Comparison of ENCODE assay signal across 7 mouse cellular contexts in the genomic region with DNA sequence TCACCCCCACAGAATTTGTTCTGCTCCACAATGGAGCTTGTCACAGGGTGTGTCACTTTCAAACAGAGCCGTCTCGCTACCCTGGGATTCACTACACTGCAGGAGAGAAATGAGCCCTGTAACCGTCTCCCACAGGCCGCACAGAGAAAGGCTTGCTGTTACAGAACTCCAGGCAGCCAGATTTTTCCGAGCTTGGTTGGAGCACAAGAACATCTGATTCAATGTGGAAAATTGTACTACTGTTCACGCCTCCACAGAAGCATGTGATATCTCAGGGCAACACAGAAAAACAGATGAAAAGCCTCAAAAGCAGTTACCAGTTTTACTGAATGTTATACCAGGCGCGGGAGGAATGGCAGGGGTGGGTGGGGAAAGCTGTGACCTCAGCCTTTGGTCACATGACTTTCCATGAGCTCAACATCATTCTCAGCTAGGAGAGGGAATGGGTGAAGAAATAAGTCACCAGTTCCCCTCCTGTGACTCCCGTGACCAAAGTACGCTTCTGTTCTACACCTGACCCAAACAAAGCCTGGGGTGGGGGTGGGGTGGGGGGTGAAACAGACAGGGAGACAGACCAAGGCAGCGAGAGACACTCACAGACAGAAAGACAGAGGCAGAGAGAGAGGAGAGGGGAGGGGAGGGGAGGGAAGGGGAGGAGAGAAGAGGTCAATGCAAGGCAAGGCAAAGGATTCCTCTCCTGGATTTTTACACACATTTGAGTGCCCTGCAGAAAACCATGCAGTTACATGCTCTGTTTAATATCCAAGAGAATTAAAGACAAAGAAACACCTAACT. TPM values are rescaled to one million over a fixed set of nuclear protein-coding genes. Genes with fewer than 3 reads are reported as not detected.
DNase-seq lines count a peak whose midpoint lies in the region; ATAC-seq and TF ChIP-seq lines count a peak whose summit lies in the region.

No protein-coding gene starts in this region.

- no peak overlapping the region; the same call in 1 of the 2 replicates for H3K4me3 ChIP-seq in embryonic facial prominence, embryonic 13.5 days
- H3K4me3 ChIP-seq in hindbrain, embryonic 11.5 days (ENCODE audit: low read depth, low read length): 0 out of 2 replicates have a peak overlapping the region, but pooled peaks have one; percentile 9
- no peak overlapping the region for H3K4me3 ChIP-seq in lung, postnatal 0 days (ENCODE audit: low read depth, low read length)
- H3K4me3 ChIP-seq in stomach, embryonic 14.5 days (ENCODE audit: low read depth, low read length): no peak overlapping the region

- no peaks in the 10 kb centered on the region for H3K9me3 ChIP-seq in embryonic facial prominence, embryonic 13.5 days
- H3K9me3 ChIP-seq in hindbrain, embryonic 11.5 days (ENCODE audit: control insufficient read depth, low read length): no peaks in the 10 kb centered on the region
- H3K9me3 ChIP-seq in lung, postnatal 0 days (ENCODE audit: low read length): no peaks in the 10 kb centered on the region
- H3K9me3 ChIP-seq in stomach, embryonic 14.5 days (ENCODE audit: control insufficient read depth, low read depth, low read length): no peaks in the 10 kb centered on the region

- no peaks in the 10 kb centered on the region for H3K27me3 ChIP-seq in embryonic facial prominence, embryonic 13.5 days
- no peaks in the 10 kb centered on the region for H3K27me3 ChIP-seq in hindbrain, embryonic 11.5 days (ENCODE audit: control insufficient read depth, insufficient read depth, low read length)
- no peaks in the 10 kb centered on the region for H3K27me3 ChIP-seq in lung, postnatal 0 days (replicated peaks; ENCODE audit: insufficient read depth, low read length)
- no peaks in the 10 kb centered on the region for H3K27me3 ChIP-seq in stomach, embryonic 14.5 days (ENCODE audit: control insufficient read depth, insufficient read depth, low read length)

- no peak for TF ChIP-seq EP300 in lung, postnatal 0 days (IDR thresholded peaks at IDR 0.05)

- WGBS in embryonic facial prominence, embryonic 13.5 days: 19% methylated on average over 11 of the region's 11 CpGs
- WGBS in hindbrain, embryonic 11.5 days: 9% methylated on average over 11 of the region's 11 CpGs
- 36% methylated on average over 11 of the region's 11 CpGs for WGBS in lung, postnatal 0 days
- WGBS in stomach, embryonic 14.5 days: 27% methylated on average over 11 of the region's 11 CpGs

- H3K4me2 ChIP-seq in embryonic facial prominence, embryonic 13.5 days: peak overlapping the region; percentile 42
- peak overlapping the region; percentile 39 for H3K4me2 ChIP-seq in hindbrain, embryonic 11.5 days (replicated peaks; ENCODE audit: low read depth, low read length)
- no peak overlapping the region for H3K4me2 ChIP-seq in lung, postnatal 0 days (replicated peaks; ENCODE audit: low read depth, low read length)
- H3K4me2 ChIP-seq in stomach, embryonic 14.5 days (replicated peaks; ENCODE audit: low read depth, low read length): 0 out of 2 replicates have a peak overlapping the region, but pooled peaks have one; percentile 7

- ATAC-seq in embryonic facial prominence, embryonic 13.5 days (ENCODE audit: insufficient number of reproducible peaks, insufficient read depth, low FRiP score, low TSS enrichment, low read depth): no peak
- peak; percentile 90 for ATAC-seq in hindbrain, embryonic 11.5 days (ENCODE audit: low FRiP score)
- peak; percentile 73 for ATAC-seq in lung, postnatal 0 days
- ATAC-seq in stomach, embryonic 14.5 days (ENCODE audit: insufficient number of reproducible peaks, insufficient read depth, low FRiP score, low read depth): peak; percentile 56; the same call in 1 of the 2 replicates

- H3K27ac ChIP-seq in embryonic facial prominence, embryonic 13.5 days: peak overlapping the region; percentile 44
- H3K27ac ChIP-seq in hindbrain, embryonic 11.5 days (ENCODE audit: low read depth, low read length): peak overlapping the region; percentile 82
- no peak overlapping the region for H3K27ac ChIP-seq in lung, postnatal 0 days (ENCODE audit: low read length)
- peak overlapping the region; percentile 44; the same call in 1 of the 2 replicates for H3K27ac ChIP-seq in stomach, embryonic 14.5 days (ENCODE audit: low read length)

- H3K9ac ChIP-seq in embryonic facial prominence, embryonic 13.5 days: peak overlapping the region; percentile 27; the same call in 1 of the 2 replicates
- peak overlapping the region; percentile 40; the same call in 1 of the 2 replicates for H3K9ac ChIP-seq in hindbrain, embryonic 11.5 days (ENCODE audit: low read depth, low read length)
- no peak overlapping the region for H3K9ac ChIP-seq in lung, postnatal 0 days (replicated peaks; ENCODE audit: low read depth)
- H3K9ac ChIP-seq in stomach, embryonic 14.5 days (replicated peaks; ENCODE audit: low read depth, low read length): no peak overlapping the region

- no peak for TF ChIP-seq CTCF in lung, postnatal 0 days (IDR thresholded peaks at IDR 0.05)

- no peaks in the 10 kb centered on the region for H3K36me3 ChIP-seq in embryonic facial prominence, embryonic 13.5 days
- no peaks in the 10 kb centered on the region for H3K36me3 ChIP-seq in hindbrain, embryonic 11.5 days (ENCODE audit: control insufficient read depth, insufficient read depth, low read length)
- no peaks in the 10 kb centered on the region for H3K36me3 ChIP-seq in lung, postnatal 0 days (ENCODE audit: insufficient read depth, low read length)
- no peaks in the 10 kb centered on the region for H3K36me3 ChIP-seq in stomach, embryonic 14.5 days (ENCODE audit: control insufficient read depth, insufficient read depth, low read length)

- peak; percentile 40 for DNase-seq in R1 (ENCODE audit: low read depth, low spot score)
- peak; percentile 62 for DNase-seq in hindbrain, embryonic 11.5 days (ENCODE audit: low spot score)
- peak; percentile 73 to 80 for DNase-seq in layer of hippocampus, adult 8-10 months (ENCODE audit: low spot score in 2 of 2)
- DNase-seq in lung, postnatal 0 days (ENCODE audit: low spot score): peak; percentile 62
- no peak for DNase-seq in cerebellum, adult 9-10 months

- H3K4me1 ChIP-seq in embryonic facial prominence, embryonic 13.5 days: peaks cover 12% of the 10 kb centered on the region
- no peaks in the 10 kb centered on the region for H3K4me1 ChIP-seq in hindbrain, embryonic 11.5 days (replicated peaks; ENCODE audit: control insufficient read depth, insufficient read depth, low read length)
- peaks cover 9% of the 10 kb centered on the region for H3K4me1 ChIP-seq in lung, postnatal 0 days (ENCODE audit: insufficient read depth, low read depth, low read length)
- no peaks in the 10 kb centered on the region for H3K4me1 ChIP-seq in stomach, embryonic 14.5 days (ENCODE audit: control insufficient read depth, insufficient read depth, low read length)

RNA-seq across cellular contexts. Expression of a gene that starts 7.5 kb away (rescaled TPM):
- polyA plus RNA-seq in embryonic facial prominence, embryonic 13.5 days (2015; fragmentation: Nextera tagmentation; extraction: Ambion mirVana): 30.7 and 33.9 TPM in 2 replicates
- polyA plus RNA-seq in hindbrain, embryonic 11.5 days (2014; fragmentation: Nextera tagmentation; extraction: Ambion mirVana): 37.5 and 38.5 TPM in 2 replicates
- total RNA-seq in layer of hippocampus, adult 8-10 months (2022): 10 to 100 TPM; 63.9 to 68.9 (median 67.7) TPM
- polyA plus RNA-seq in lung, postnatal 0 days (2015; fragmentation: Nextera tagmentation; extraction: Ambion mirVana): 45.5 and 47.4 TPM in 2 replicates
- polyA plus RNA-seq in stomach, embryonic 14.5 days (2014; fragmentation: Nextera tagmentation; extraction: Ambion mirVana): 38.6 and 42.2 TPM in 2 replicates

Comparison
In these comparisons a context has a peak if more than half of its experiments do, and no peak if none do; other contexts are left out.
1. H3K9ac ChIP-seq: peak in embryonic facial prominence, embryonic 13.5 days (single experiment) and hindbrain, embryonic 11.5 days (single experiment); none in lung, postnatal 0 days (single experiment) and stomach, embryonic 14.5 days (single experiment).